Mouse (Mus musculus) ovary, postnatal 14 days (tissue): ENCODE measurements around the gene Rab8a.

ENCODE experiments used
- DNase-seq: peaks from one replicate; pipeline ENCODE4 v3.0.0; 2022; ENCODE audit warnings: low spot score

Gene Rab8a

GRCm38 (mm10) chr8:72146556-72146955 lies 14.4 kb upstream of the Rab8a start:
- no peak for DNase-seq

GRCm38 (mm10) chr8:72147266-72147665 lies 13.7 kb upstream of the Rab8a start:
- DNase-seq, result no peak

- no peak for DNase-seq
These were observed 11.9 kb upstream of the Rab8a start for GRCm38 (mm10) chr8:72149056-72149455.

GRCm38 (mm10) chr8:72151418-72152078 lies 9.5 kb upstream of the Rab8a start:
- DNase-seq, result no peak

GRCm38 (mm10) chr8:72153382-72153781 lies 7.6 kb upstream of the Rab8a start:
- DNase-seq, result no peak

GRCm38 (mm10) chr8:72158096-72158495 lies 2.9 kb upstream of the Rab8a start:
- no peak for DNase-seq

- no peak for DNase-seq
These were observed 2.3 kb upstream of the Rab8a start for GRCm38 (mm10) chr8:72158726-72159125.

- DNase-seq, result no peak
These were observed 993 bp upstream of the Rab8a start for GRCm38 (mm10) chr8:72160007-72160406.

- no peak for DNase-seq
These were observed 1.8 kb downstream of the Rab8a start for GRCm38 (mm10) chr8:72162821-72163220.

GRCm38 (mm10) chr8:72169098-72169668 lies 8.2 kb downstream of the Rab8a start:
- no peak for DNase-seq

- no peak for DNase-seq
These were observed 8.8 kb downstream of the Rab8a start for GRCm38 (mm10) chr8:72169681-72170249.

GRCm38 (mm10) chr8:72177346-72177925 lies 16.4 kb downstream of the Rab8a start:
- DNase-seq, result peak; percentile 73

- no peak for DNase-seq
These were observed 22.7 kb downstream of the Rab8a start for GRCm38 (mm10) chr8:72183554-72184202.

GRCm38 (mm10) chr8:72187793-72188331 lies 26.9 kb downstream of the Rab8a start:
- no peak for DNase-seq

GRCm38 (mm10) chr8:72189417-72190214 lies 28.6 kb downstream of the Rab8a start, which contains the start of gene Hsh2d:
Hsh2d (plus strand) TSS chr8:72189638.
- no peak for DNase-seq

- DNase-seq, result no peak
These were observed 29.2 kb downstream of the Rab8a start for GRCm38 (mm10) chr8:72190215-72190539.

GRCm38 (mm10) chr8:72192065-72192464 lies 31.1 kb downstream of the Rab8a start:
- no peak for DNase-seq

- no peak for DNase-seq
These were observed 37.0 kb downstream of the Rab8a start for GRCm38 (mm10) chr8:72197997-72198396.

GRCm38 (mm10) chr8:72208582-72208981 lies 47.6 kb downstream of the Rab8a start:
- no peak for DNase-seq

GRCm38 (mm10) chr8:72210222-72210621 lies 49.2 kb downstream of the Rab8a start:
- DNase-seq, result no peak

GRCm38 (mm10) chr8:72210710-72211109 lies 49.7 kb downstream of the Rab8a start:
- no peak for DNase-seq

- no peak for DNase-seq
These were observed 50.8 kb downstream of the Rab8a start for GRCm38 (mm10) chr8:72211846-72212245.
